In the genomic region with DNA sequence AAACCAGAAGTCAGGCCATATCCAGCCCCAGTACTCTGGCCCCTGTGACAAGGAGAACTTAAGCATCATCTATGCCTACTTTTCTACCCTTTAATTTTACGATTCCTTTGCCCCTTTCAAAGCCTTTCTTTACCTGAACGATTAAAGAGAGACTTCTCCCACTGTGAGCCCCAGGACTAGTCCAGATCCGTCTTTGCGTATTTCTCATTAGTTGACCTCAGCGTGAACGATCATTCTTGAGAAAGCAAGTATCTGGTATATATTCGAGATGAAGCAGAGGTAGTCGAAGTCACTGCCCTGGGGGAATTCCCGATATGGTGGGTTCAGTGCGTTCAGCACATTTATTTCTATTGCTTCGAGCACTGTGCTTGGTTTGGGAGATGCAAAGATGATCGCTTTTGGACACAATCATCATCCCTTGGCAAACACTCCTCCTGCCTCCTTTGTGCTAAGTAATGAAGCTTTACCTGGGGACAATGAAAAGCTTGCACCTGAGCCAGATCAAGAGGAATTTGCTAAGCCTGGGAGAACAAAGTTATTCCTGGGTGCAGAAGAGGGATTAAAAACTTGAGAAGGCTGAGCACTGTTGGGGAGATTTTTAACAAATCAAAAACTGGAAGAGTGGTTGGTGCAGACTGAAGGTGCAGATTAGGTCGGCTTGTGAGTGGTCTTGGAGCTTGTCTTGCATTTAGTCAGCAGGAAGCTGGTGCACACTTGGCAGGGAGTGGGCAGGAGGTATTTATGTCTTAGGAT, we compare ENCODE assay signal across 8 mouse cellular contexts. TPM values are rescaled to one million over a fixed set of nuclear protein-coding genes. Genes with fewer than 3 reads are reported as not detected.
DNase-seq lines count a peak whose midpoint lies in the region; ATAC-seq lines count a peak whose summit lies in the region.

No protein-coding gene starts in this region.

- H3K27me3 ChIP-seq in heart, embryonic 10.5 days (ENCODE audit: insufficient read depth, poor library complexity, severe bottlenecking), result no peaks in the 10 kb centered on the region
- no peaks in the 10 kb centered on the region for H3K27me3 ChIP-seq in forebrain, embryonic 16.5 days (replicated peaks; ENCODE audit: control insufficient read depth, insufficient read depth, low read length)

- H3K9me3 ChIP-seq in heart, embryonic 10.5 days, result no peaks in the 10 kb centered on the region
- H3K9me3 ChIP-seq in forebrain, embryonic 16.5 days (ENCODE audit: control insufficient read depth, low read length), result no peaks in the 10 kb centered on the region

- H3K4me3 ChIP-seq in heart, embryonic 10.5 days, result peak overlapping the region; percentile 93
- peak overlapping the region; percentile 99 for H3K4me3 ChIP-seq in forebrain, embryonic 16.5 days (replicated peaks; ENCODE audit: low read length)
- peak overlapping the region; percentile 89 for H3K4me3 ChIP-seq in macrophage (ENCODE audit: inconsistent target)

- ATAC-seq in forebrain, embryonic 16.5 days, result no peak

- no peak for DNase-seq in heart, embryonic 10.5 days (ENCODE audit: low spot score)
- DNase-seq in heart, adult 8-10 months (ENCODE audit: low spot score), result no peak
- peak; percentile 45 for DNase-seq in CD4-positive, CD25-positive, alpha-beta regulatory T cell, adult 2 months (ENCODE audit: low read depth, low spot score)
- DNase-seq in left cerebral cortex, postnatal 14 days (ENCODE audit: low spot score in 2 of 2), result no peak
- no peak for DNase-seq in gastrocnemius, adult 18-20 months (ENCODE audit: low spot score)
- no peak for DNase-seq in right cerebral cortex, postnatal 14 days

- peaks cover 91% of the 10 kb centered on the region for H3K79me2 ChIP-seq in macrophage (ENCODE audit: inconsistent target)

- peaks cover 19% of the 10 kb centered on the region for H3K4me1 ChIP-seq in heart, embryonic 10.5 days
- peaks cover 21% of the 10 kb centered on the region for H3K4me1 ChIP-seq in forebrain, embryonic 16.5 days (replicated peaks; ENCODE audit: control insufficient read depth, insufficient read depth, low read length)

- peak overlapping the region; percentile 100 for H3K27ac ChIP-seq in heart, embryonic 10.5 days
- peak overlapping the region; percentile 91 for H3K27ac ChIP-seq in forebrain, embryonic 16.5 days (ENCODE audit: low read length)
- peak overlapping the region; percentile 90 for H3K27ac ChIP-seq in macrophage

- WGBS in heart, embryonic 10.5 days, result 27% methylated on average over 13 of the region's 13 CpGs
- 11% methylated on average over 13 of the region's 13 CpGs for WGBS in forebrain, embryonic 16.5 days
- WGBS in macrophage (ENCODE audit: missing documents), result 7% methylated on average over 13 of the region's 13 CpGs

- intact Hi-C loops in left cerebral cortex, postnatal 14 days (cut with DNase I), result no loop called here

- peak overlapping the region; percentile 75 for H3K4me2 ChIP-seq in forebrain, embryonic 16.5 days (ENCODE audit: low read length)

- peak overlapping the region; percentile 98 for H3K9ac ChIP-seq in forebrain, embryonic 16.5 days (replicated peaks; ENCODE audit: low read depth, low read length)

- H3K36me3 ChIP-seq in heart, embryonic 10.5 days, result peaks cover 15% of the 10 kb centered on the region; the same call in 1 of the 2 replicates
- H3K36me3 ChIP-seq in forebrain, embryonic 16.5 days (ENCODE audit: control insufficient read depth, insufficient read depth), result no peaks in the 10 kb centered on the region
- H3K36me3 ChIP-seq in macrophage (ENCODE audit: inconsistent target), result no peaks in the 10 kb centered on the region

RNA-seq across cellular contexts. Expression of a gene that starts 1.0 kb away (rescaled TPM):
- polyA plus RNA-seq in heart, embryonic 10.5 days (2016; fragmentation: Nextera tagmentation; extraction: Ambion mirVana), result 27.5 and 29.0 TPM in 2 replicates
- 10 to 100 TPM; 10.9 to 13.2 (median 12.1) TPM for total RNA-seq in heart, adult 8-10 months (2022)
- 32.4 and 38.0 TPM in 2 replicates for polyA plus RNA-seq in forebrain, embryonic 16.5 days (2015; fragmentation: Nextera tagmentation; extraction: Ambion mirVana)
- 10 to 100 TPM; 10.6 to 24.1 (median 17.5) TPM for total RNA-seq in macrophage (2018; cell fraction: chromatin; rRNA removed)
- total RNA-seq in macrophage (2018; cell fraction: cytosol; rRNA removed), result 10 to 100 TPM; 26.3 to 37.0 (median 31.0) TPM
- total RNA-seq in macrophage (2018; cell fraction: nucleus; rRNA removed), result 10 to 100 TPM; 14.4 to 39.2 (median 26.8) TPM
- 24.5 to 29.8 TPM (median 25.4 TPM) in 3 replicates for polyA plus RNA-seq in macrophage (2018)
- 10 to 100 TPM; 31.1 to 32.0 TPM for total RNA-seq in left cerebral cortex, postnatal 14 days (2021)
- total RNA-seq in gastrocnemius, adult 18-20 months (2021), result 10 to 100 TPM in 1 of 2 experiments, 1 to 10 TPM in 1; 10.0 to 10.2 TPM

RNA-seq across cellular contexts. Expression of a gene that starts 18.8 kb away (rescaled TPM):
- 8.1 and 8.4 TPM in 2 replicates for polyA plus RNA-seq in heart, embryonic 10.5 days (2016; fragmentation: Nextera tagmentation; extraction: Ambion mirVana)
- total RNA-seq in heart, adult 8-10 months (2022), result 1 to 10 TPM; 6.8 to 9.8 (median 9.2) TPM
- 14.3 and 14.4 TPM in 2 replicates for polyA plus RNA-seq in forebrain, embryonic 16.5 days (2015; fragmentation: Nextera tagmentation; extraction: Ambion mirVana)
- total RNA-seq in macrophage (2018; cell fraction: chromatin; rRNA removed), result 10 to 100 TPM; 19.2 to 90.1 (median 36.5) TPM
- 10 to 100 TPM; 19.8 to 44.9 (median 32.4) TPM for total RNA-seq in macrophage (2018; cell fraction: cytosol; rRNA removed)
- total RNA-seq in macrophage (2018; cell fraction: nucleus; rRNA removed), result 10 to 100 TPM; 18.1 to 59.7 (median 37.6) TPM
- polyA plus RNA-seq in macrophage (2018), result 22.9 to 30.7 TPM (median 26.8 TPM) in 3 replicates
- total RNA-seq in left cerebral cortex, postnatal 14 days (2021), result 10 to 100 TPM; 19.2 to 20.2 TPM
- total RNA-seq in gastrocnemius, adult 18-20 months (2021), result 1 to 10 TPM; 4.4 to 4.8 TPM
